Mouse (Mus musculus) gastrocnemius, postnatal 14 days (tissue): ENCODE measurements around the gene Rdh5. TPM values are rescaled to one million over a fixed set of nuclear protein-coding genes. Genes with fewer than 3 reads are reported as not detected.

Source experiments
- DNase-seq: peaks from one replicate; pipeline ENCODE4 v3.0.0; 2021; ENCODE audit warnings: mixed read lengths
- intact Hi-C: fragments of 180-260 bp; cut with DNase I; formaldehyde crosslinking; loops from one replicate; pipeline ENCODE4 v1.15.1; 2025; ENCODE audit warnings: low total_unique reads
- total RNA-seq, 2 experiments: library from RNA; stranded (reverse); gene quantifications; 2 replicates each; pipeline ENCODE4 v1.2.3; 2021

Gene Rdh5
- total RNA-seq, 2 experiments from 2014 or later, result 5.6 to 7.7 TPM

GRCm38 (mm10) chr10:128933976-128934721 lies 11.5 kb upstream of the Rdh5 start:
- DNase-seq, result no peak
- intact Hi-C loops, result no loop called here

- peak; percentile 58 for DNase-seq
- intact Hi-C loops, result no loop called here
These were observed 10.9 kb upstream of the Rdh5 start, which contains the start of gene Itga7 for GRCm38 (mm10) chr10:128933574-128933973. Itga7 (plus strand) TSS chr10:128933818.

- intact Hi-C loops, result no loop called here
- DNase-seq, result no peak
These were observed 8.8 kb upstream of the Rdh5 start for GRCm38 (mm10) chr10:128931441-128931840.

- no peak for DNase-seq
- intact Hi-C loops, result no loop called here
These were observed 7.1 kb upstream of the Rdh5 start for GRCm38 (mm10) chr10:128929638-128930378.

- intact Hi-C loops, result no loop called here
- DNase-seq, result no peak
These were observed 5.7 kb upstream of the Rdh5 start for GRCm38 (mm10) chr10:128928356-128928755.

GRCm38 (mm10) chr10:128923935-128924334 lies 1.2 kb upstream of the Rdh5 start, which contains the start of gene Bloc1s1:
Bloc1s1 (minus strand) TSS chr10:128924035.
- DNase-seq, result no peak
- intact Hi-C loops, result no loop called here

GRCm38 (mm10) chr10:128923013-128923691 lies 464 bp upstream of the Rdh5 start:
- intact Hi-C loops, result no loop called here
- DNase-seq, result peak; percentile 97

- intact Hi-C loops, result no loop called here
- DNase-seq, result no peak
These were observed 536 bp downstream of the Rdh5 start for GRCm38 (mm10) chr10:128921883-128922821.

GRCm38 (mm10) chr10:128921251-128921650 lies 1.4 kb downstream of the Rdh5 start:
- no peak for DNase-seq
- intact Hi-C loops, result no loop called here

- peak; percentile 48 for DNase-seq
- intact Hi-C loops, result no loop called here
These were observed 1.9 kb downstream of the Rdh5 start for GRCm38 (mm10) chr10:128920736-128921161.

GRCm38 (mm10) chr10:128919966-128920365 lies 2.7 kb downstream of the Rdh5 start:
- intact Hi-C loops, result loop anchor here (10.0 kb wide), 1 partner anchor 55 kb away; no protein-coding TSS in a partner anchor
- no peak for DNase-seq

GRCm38 (mm10) chr10:128919203-128919631 lies 3.5 kb downstream of the Rdh5 start:
- peak; percentile 42 for DNase-seq
- intact Hi-C loops, result loop anchor here (10.0 kb wide), 1 partner anchor 56 kb away; no protein-coding TSS in a partner anchor

GRCm38 (mm10) chr10:128918246-128918645 lies 4.4 kb downstream of the Rdh5 start:
- peak; percentile 82 for DNase-seq
- intact Hi-C loops, result loop anchor here (10.0 kb wide), 1 partner anchor 57 kb away; no protein-coding TSS in a partner anchor

- DNase-seq, result no peak
- intact Hi-C loops, result loop anchor here (10.0 kb wide), 1 partner anchor 57 kb away; no protein-coding TSS in a partner anchor
These were observed 5.3 kb downstream of the Rdh5 start for GRCm38 (mm10) chr10:128917400-128917799.

GRCm38 (mm10) chr10:128916665-128917064 lies 6.0 kb downstream of the Rdh5 start:
- no peak for DNase-seq
- intact Hi-C loops, result loop anchor here (10.0 kb wide), 1 partner anchor 58 kb away; no protein-coding TSS in a partner anchor

GRCm38 (mm10) chr10:128915550-128915949 lies 7.1 kb downstream of the Rdh5 start:
- DNase-seq, result no peak
- intact Hi-C loops, result loop anchor here (10.0 kb wide), 1 partner anchor 59 kb away; no protein-coding TSS in a partner anchor

- intact Hi-C loops, result loop anchor here (5.0 to 10.0 kb wide), 2 partner anchors 34 to 61 kb away; no protein-coding TSS in a partner anchor
- DNase-seq, result no peak
These were observed 9.0 kb downstream of the Rdh5 start for GRCm38 (mm10) chr10:128913696-128914095.

GRCm38 (mm10) chr10:128913219-128913618 lies 9.5 kb downstream of the Rdh5 start:
- peak; percentile 86 for DNase-seq
- intact Hi-C loops, result loop anchor here (5.0 to 10.0 kb wide), 2 partner anchors 34 to 62 kb away; no protein-coding TSS in a partner anchor
